Mouse (Mus musculus) neutrophil, adult 83 days (primary cell): Measurements from ENCODE around the gene Hs6st1. TPM values are rescaled to one million over a fixed set of nuclear protein-coding genes. Genes with fewer than 3 reads are reported as not detected.

Source experiments
- total RNA-seq, 2 experiments: library from RNA; stranded (reverse); gene quantifications; one replicate each; pipeline ENCODE4 v1.2.4; 2023

Hs6st1 gene
- 10 to 100 TPM; 24.2 to 27.2 TPM for total RNA-seq

DNA sequence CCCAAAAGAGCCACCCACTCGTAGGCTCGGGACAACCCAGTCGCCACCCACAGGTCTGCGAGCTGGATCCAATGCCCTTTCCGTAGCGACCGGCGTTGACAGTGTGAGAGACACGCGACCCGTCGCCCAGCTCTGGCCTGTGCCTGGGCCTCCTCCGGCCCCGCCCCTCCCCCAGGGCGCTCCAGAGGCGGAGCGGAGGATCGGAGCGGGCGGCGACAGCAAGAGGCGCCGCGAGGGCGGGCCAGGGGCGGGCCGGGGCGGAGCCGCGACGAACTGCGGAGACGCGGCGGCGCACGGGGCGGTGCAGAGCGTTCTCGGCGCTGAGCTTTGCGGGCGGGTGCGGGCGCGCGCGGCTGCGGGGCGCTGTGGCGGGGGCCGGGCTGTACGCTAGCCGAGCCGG lies at the start of gene Hs6st1:
Gene Hs6st1 (plus strand): TSS at position 325 of the 400 bp plus-strand sequence.

Other genes with a start within 250 kb of the Hs6st1 start
- gene Uggt1, start 176.3 kb downstream of the Hs6st1 start, total RNA-seq: 10 to 100 TPM; 64.0 to 71.4 TPM
- gene Neurl3, start 206.3 kb downstream of the Hs6st1 start, total RNA-seq: 100 to 1,000 TPM; 110 to 115 TPM
- gene Arid5a, start 239.3 kb downstream of the Hs6st1 start, total RNA-seq: 10 to 100 TPM; 59.0 to 74.6 TPM